Mouse (Mus musculus) kidney, adult 2 months (tissue): ENCODE data around the gene Ptprm.

ENCODE experiments used
- CTCF ChIP-seq: fragments of 200-500 bp; conservative IDR thresholded peaks from 2 replicates; pipeline ENCODE4 v1.5.1; 2011; ENCODE audit warnings: low read depth, mild to moderate bottlenecking, control low read depth, low read length, moderate library complexity, mixed read lengths; ENCODE audit not compliant: insufficient read depth, insufficient read length
- POLR2A ChIP-seq: fragments of 200-500 bp; IDR thresholded peaks from one replicate; pipeline ENCODE4 v1.6.1; 2011; ENCODE audit warnings: low read depth, low read length, control low read depth

- TF ChIP-seq CTCF: no peak
- TF ChIP-seq POLR2A: no peak
These were observed 615.9 kb downstream of the Ptprm start for GRCm38 (mm10) chr17:66738331-66738730.
